Mouse (Mus musculus) cerebellum, adult 18-20 months (tissue): ENCODE results near the gene Prkag1.

Experiments
- DNase-seq, 2 experiments: peaks; one replicate each; pipeline ENCODE4 v3.0.0; 2021

Prkag1 gene

DNA sequence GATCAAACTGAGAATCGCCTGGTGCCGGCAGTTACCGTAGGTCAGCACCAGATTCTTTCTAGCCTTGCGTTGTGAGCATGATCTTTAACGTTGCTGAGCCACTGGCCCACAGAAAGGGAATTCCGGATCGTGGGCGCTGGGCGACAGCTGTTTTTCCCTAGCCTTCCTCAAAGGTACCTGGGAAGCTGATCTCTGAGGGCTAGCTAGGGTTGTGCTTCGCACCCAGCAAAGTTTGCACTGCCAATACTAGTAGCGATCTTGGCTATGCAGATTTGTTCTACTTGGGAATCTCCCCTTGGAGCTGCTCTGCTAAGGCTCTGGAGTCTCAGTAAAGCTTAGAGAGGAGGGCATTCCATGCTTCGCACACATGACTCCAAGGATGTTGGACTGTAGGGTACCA lies 40.1 kb downstream of the Prkag1 start:
- DNase-seq = no peak

DNA sequence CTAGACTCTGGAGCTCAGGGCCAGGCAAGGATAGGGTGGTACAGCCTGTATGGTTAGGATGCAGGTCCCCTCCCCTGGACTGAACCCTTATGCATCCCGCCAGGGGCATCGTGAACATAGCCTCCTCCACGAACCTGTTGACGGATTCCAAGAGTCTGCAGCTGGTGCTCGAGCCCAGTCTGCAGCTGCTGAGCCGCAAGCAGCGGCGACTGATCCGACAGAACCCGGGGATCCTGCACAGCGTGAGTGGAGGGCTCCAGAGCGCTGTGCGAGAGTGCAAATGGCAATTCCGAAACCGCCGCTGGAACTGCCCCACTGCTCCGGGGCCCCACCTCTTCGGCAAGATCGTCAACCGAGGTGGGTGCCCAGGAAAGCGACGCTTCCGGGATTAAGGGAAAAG lies 40.6 kb downstream of the Prkag1 start:
- no peak for DNase-seq

DNA sequence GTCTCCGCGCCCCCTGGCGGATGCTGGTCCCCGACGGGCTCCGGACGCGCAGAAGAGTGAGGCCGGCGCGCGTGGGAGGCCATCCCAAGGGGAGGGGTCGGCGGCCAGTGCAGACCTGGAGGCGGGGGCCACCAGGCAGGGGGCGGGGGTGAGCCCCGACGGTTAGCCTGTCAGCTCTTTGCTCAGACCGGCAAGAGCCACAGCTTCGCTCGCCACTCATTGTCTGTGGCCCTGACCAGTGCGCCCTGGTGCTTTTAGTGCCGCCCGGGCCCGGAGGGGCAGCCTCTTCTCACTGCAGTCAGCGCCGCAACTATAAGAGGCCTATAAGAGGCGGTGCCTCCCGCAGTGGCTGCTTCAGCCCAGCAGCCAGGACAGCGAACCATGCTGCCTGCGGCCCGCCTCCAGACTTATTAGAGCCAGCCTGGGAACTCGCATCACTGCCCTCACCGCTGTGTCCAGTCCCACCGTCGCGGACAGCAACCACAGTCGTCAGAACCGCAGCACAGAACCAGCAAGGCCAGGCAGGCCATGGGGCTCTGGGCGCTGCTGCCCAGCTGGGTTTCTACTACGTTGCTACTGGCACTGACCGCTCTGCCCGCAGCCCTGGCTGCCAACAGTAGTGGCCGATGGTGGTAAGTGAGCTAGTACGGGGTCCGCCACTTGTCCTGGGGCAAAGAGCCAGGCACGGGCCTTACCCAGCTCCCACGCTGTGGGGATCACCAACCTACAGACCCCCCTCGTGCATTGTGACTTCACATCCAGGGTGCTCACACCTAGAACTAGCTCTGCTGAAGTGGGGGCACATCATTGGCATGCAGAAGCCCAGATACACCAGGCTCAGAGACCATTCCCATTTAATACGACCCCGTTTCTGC lies 41.4 kb downstream of the Prkag1 start, which contains the start of gene Wnt1:
Gene Wnt1 (plus strand): TSS at position 197 of the 875 bp plus-strand sequence.
- DNase-seq = peak in 1 of 2 experiments; percentile 37

DNA sequence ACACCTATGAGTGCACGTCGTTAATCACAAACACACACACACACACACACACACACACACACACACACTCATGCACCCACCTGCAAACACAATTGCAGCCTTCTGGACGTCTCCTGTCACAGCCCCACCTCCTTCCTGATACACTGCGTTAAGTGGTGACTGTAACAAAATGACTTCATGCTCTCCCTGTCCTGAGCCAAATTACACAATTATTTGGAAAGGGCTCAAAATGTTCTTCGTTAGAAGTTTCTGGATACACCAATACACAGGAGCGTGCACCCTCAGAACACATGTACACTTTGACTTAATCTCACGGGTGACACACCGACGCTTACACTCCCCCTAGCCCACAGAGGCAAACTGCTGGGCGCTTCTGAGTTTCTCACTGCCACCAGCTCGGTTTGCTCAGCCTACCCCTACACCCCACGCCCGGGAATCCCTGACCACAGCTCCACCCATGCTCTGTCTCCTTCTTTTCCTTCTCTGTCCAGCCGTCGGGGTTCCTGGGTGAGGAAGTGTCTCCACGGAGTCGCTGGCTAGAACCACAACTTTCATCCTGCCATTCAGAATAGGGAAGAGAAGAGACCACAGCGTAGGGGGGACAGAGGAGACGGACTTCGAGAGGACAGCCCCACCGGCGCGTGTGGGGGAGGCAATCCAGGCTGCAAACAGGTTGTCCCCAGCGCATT lies 42.2 kb downstream of the Prkag1 start:
- no peak for DNase-seq

DNA sequence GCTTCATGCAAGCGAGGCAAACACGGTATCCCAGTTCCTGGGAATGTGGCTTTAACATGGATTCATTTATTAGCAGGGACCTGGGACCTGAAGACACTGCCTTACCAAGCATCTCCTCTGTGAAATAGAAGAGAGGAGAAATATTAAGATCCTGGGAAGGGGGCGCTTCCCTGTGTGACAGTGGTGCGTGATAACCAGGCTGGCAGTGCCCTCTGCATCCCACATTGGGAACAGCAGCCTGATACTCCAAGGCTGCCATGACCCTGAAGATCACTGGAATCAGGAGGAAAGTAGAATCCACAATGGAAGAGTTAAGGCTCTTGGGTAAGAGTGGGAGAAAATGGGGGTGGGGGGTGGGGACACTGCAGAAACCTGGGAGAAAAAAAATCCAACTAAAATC lies 43.4 kb downstream of the Prkag1 start:
- DNase-seq = no peak

DNA sequence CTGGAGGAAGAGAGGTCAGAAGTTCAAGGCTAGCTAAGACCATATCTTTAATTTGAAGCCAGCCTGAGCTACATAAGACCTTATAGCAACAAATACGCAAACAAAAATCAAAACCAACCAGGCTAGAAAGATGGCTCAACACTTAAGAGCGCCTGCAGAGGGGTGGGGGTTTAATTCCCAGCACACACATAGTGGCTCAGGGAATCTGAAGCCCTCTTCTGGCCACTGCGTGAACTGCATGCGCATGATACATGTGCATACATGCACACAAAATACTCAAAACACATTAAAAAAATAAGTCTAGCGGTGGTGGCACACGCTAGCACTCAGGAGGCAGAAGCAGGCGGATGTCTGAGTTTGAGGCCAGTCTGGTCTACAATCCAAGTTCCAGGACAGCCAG lies 45.6 kb downstream of the Prkag1 start:
- DNase-seq = no peak

DNA sequence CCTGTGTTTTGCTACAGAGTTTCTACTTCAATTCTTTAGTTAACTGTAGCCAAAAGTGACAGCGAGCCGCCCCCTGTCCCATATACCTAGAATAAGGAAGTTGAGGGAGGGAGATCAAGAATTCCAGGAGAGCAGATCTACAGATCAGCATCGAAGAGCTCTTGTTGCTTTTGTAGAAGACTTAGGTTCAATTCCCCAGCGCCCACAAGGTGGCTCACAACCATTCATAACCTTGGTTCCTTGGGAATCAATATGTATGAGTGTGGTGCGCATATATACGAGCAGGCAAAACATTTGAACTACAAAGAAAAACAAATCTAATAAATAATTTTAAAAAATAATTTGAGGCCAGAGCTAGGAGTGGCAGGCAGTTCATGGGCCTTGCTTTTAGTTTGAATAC lies 50.2 kb downstream of the Prkag1 start:
- DNase-seq = no peak

DNA sequence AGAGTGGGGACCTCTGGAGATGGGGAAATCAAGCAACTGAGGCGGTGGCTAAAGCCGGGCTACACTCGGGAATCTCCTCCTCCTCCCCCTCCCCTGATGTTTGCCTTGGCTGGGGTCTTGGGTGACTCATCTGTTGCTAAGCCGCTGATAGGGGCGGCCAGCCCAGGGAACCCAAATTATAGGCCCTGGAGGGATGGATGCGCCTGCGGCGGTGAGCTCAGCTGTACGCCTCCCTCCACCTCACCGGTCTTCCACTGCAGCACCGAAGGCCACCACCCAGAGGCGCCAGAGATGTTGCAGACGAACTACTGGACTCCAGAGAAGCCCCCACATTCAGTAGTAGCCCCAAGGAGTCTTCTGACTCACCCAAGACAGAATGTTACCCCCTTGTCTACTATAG lies 50.7 kb downstream of the Prkag1 start:
- DNase-seq = no peak

DNA sequence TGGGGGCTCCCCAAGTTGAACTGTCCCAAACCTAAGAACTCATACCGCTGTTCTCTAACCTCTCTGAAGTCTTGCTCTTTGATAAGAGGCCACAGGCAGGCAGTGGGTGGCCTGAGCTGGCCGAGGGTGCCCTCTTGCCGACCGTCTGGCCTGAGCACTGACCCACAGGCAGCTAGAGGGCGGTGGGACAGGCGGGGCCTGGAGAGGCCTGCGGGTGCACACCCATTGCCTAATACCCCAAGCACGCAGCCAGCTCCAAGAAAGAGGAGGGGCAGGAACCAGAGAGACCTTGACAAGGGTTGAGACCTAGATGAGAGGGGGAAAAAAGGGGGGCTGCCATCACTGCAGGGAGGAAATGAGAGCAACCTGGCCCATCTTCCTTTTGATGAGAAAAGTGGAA lies 51.2 kb downstream of the Prkag1 start:
- DNase-seq = no peak

DNA sequence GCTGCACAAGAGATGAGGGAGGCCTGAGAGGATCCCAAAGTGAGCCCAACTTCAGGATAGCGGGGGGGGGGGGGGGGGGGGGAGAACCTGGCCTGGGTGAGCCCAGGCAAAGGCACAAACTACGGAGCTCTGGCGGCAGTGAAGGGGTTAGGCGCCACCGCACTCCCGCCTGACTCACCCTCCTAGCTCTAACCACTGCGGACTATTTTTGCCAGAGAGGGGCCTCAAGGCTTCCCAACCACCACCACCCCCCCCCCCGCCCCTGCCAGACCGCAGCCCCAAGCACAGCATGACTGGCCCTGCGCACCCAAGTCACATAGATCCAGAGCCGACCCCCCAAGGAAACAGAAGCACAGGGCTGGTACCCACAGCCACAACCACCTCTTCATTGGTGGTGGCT lies 52.5 kb downstream of the Prkag1 start:
- no peak for DNase-seq

DNA sequence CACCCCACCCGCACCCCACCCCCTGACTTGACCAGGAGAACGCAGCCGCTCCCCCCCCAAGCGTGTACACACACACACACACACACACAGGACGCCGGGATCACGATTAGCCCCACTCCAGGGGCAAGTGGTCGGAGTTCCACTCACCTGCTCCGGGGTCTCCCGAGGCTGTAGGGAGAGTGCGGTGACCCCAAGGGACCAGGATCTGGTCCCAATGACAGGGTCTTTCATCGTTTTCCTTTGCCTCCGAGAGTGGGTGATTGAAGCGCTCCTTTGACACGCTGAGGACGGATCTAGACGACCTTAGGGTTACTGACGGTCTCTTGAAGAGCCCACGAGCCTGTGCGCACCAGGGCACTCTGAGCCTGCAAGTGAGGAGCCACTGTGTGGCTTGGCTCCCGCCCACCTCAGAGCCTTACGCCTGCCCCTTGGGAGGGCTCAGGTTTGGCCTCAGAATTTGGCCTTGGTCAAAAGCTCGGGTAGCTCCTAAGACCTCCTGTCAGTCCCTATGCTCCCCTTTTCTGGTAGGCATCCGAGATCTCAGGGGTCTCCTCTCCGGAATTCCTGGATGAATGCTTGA lies 53.0 kb downstream of the Prkag1 start:
- no peak for DNase-seq

DNA sequence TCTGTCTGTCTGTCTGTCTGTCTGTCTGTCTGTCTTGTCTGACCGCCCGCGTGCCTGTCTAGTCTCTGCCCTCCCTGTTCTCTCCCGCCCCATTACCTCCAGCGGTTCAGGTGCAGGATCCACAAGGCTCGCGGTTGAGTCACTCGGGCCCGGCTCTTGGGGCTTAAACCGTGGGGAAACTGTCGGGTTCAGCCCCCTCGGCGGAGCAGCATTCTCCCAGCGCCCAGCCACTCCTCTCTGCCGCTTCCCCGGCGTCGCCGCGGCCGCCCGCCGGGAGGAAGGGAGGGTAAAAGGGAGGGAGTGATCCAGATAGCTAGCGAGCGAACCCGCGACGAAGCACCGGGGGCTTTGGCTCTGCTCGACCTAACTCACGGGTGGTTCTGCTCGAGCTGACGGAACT lies 53.6 kb downstream of the Prkag1 start, which contains the start of gene Wnt10b:
Gene Wnt10b (minus strand): TSS at position 389 of the 400 bp plus-strand sequence.
- DNase-seq = no peak

DNA sequence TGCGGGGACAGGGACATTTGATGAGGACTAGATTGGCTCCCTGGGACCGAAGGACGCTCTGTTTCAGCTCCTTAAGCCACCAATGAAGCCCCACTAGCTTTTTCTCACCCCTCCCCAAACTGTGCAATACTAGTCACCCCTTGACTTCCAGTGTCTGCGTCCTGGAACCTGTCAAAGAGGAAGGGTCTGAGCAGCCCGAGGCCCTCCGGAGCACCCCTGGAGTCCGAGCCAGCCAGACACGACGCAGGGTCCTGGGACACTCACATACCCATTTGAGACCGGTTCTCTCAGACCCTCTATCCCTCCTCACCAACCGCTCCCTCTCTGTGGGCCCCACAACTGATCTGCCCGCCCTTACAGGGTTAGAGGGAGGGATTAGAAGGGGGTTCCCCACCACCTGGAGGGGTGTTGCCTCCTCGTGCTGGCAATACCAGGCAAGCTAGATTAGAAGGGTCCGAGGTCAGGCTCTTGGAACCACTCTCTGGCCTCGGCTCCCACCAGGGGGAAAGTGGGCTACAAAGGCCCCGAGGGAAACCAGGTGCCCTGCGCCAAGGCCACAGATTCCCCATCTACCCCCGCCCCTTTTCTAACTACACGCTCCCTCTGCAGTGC lies 54.2 kb downstream of the Prkag1 start:
- no peak for DNase-seq

DNA sequence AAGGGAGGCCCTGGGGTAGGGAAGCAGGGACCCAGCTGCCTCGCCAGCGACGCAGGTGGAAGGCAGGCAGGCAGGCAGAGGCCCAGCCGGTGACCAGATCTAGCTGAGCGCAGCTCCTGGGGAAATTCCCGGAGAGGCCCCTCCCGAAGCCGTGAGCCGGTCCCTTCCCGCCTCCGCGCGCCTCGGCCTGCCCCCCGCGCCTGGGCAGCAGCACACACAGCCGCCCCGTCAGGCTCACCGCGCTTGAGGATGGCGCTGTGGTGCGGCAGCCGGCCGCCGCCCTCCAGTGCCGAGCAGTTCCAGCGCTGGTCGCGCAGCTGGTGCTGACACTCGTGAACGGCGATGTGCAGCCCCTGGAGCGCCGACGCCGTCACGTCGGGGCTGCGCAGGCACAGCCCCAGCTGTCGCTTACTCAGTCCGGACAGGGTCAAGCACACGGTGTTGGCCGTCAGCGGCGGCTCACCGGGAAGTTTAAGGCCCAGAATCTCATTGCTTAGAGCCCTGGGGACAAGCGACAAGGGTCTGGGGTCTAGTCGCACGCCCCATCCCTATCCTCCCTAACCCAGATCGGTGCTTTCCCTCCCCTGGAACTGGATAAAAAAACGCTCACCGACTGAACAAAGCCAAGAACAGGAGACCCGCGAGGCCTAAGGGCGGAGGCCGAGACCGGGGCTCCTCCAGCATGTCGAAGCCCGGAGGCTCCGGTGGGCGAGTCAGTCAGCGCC lies 54.9 kb downstream of the Prkag1 start:
- no peak for DNase-seq

DNA sequence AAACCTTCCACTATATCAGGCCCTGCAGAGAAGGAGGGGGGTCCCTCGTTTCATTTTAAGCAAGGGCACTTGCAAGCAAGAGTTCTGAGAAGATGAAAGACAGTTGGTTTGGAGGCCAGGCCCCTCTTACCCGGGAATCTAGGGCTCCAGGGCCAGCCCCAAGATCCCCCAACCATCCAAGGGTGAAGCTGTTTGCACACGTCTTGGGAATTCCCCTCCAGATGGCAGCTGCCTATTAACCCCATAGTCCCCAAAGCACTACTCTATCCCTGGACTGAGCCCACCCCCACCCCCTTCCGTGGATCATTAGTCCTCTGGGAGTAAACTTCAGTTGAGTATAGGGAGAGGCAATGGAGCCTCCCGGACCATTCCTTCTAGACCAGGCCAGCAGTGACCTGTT lies 55.8 kb downstream of the Prkag1 start:
- DNase-seq = no peak

DNA sequence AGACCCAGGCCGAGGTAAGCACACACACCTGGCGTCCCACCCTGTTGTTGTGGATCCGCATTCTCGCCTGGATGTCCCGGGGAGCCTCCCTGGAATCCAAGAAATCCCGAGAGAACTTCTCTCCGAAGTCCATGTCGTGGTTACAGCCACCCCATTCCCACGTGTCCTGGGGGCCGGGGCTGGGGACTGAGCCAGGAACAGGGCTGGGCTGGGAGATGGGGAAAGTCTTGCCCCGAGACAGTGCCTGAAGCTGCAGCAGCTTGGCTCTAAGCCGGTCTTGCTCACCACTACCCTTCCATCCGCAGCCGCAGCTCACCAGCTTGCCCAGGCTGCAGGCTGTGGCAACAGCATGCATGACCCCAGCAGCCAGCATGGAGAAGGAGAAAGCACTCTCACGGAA lies 57.2 kb downstream of the Prkag1 start:
- no peak for DNase-seq

DNA sequence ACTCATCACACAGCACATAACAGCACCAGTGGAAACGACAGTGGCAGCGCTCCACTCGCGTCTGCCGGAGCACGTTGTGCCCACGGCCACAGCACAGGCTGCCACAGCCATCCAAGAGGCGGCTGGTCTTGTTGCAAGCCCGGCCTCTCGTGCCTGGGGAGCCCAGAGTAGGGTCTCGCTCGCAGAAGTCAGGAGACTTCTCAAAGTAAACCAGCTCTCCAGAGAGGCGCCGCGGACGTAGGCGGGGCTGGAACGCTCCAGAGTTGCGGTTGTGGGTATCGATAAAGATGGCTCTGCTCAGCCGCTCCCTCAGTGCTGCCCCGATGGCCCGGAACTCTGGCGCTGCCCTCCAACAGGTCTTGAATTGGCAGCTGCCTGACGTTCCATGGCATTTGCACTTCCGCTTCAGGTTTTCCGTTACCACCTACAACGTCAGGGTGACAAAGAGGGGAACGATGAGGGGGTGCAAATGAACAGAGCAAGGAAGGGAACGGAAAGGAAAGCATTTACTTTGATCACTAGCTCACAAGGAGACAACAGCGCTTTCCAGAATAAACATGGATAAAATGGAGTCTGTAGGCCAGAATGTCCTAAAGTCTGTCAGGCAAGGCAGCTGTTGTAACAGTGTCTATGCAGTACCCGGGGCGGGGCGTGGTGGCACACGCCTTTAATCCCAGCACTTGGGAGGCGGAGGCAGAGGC lies 58.7 kb downstream of the Prkag1 start:
- DNase-seq = no peak

DNA sequence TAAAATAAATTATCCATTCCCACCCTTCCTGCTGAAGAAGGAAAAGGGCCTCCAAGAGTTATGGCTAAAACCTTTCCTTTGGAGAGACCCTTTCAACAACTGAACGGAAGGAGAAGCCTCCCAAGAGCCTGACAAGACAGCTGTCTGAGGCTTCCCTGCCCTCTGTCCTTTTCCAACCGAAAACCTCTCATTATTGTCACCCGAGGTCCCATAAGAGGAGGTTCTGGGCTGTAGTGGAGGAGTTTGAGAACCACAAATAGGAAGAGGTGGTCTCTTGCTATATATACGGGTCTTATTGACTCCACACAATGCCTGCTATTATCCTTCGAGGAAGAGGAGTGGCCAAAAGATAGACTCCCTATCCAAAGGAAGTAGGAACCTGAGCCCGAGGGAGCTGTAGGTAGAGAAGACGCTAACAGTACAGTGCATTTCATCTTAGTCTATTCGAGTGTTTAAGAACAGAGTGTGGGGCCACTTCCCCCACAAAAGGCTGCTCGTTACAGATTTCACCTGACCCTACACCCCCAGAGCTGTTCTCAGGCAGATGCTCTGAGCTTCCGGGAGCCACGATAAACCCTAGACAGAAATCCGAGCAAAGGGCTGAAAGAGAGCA lies 59.4 kb downstream of the Prkag1 start:
- no peak for DNase-seq

DNA sequence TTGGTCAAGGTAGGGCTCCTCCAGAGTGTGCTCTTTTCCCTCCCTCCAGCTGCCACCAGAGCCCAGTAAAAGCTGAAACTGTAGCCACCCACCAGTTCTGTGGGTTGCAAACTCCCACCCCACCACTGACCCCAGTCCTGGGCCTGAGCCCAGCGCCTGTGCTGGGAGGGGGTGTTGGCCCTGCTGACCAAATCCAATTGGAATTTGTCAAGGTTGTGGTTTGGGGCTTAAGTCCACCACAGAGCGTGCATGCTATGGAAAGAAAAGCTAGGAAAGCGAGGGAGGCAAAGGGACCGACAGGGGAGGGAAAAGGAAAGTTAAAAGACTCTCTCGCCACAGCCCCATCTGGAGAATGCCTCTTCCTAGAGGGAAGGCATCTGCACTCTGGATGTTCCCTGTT lies 63.1 kb downstream of the Prkag1 start:
- DNase-seq = no peak

DNA sequence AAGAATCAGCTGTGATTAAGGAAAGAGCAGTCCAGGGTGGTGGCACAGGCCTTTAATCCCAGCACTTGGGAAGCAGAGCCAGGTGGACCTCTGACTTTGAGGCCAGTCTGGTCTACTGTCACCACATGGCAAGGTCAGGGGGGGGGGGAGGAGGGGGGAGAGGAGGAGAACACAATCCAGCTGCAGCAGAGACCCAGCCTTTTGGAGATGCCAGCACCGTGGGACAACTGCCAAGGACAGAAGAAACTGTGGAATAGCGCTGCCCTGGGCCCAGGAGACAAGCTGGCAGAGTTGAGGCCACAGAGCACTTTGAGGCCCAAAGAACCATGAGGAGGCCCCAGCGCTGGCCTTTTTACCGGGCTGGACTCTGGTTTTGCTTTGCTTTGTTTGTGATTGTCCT lies 65.4 kb downstream of the Prkag1 start:
- DNase-seq = no peak
